Mouse (Mus musculus) right cerebral cortex, postnatal 25 days (tissue): ENCODE data around the gene Ankdd1a.

Source experiments
- DNase-seq: peaks from one replicate; pipeline ENCODE4 v3.0.0; 2022

Ankdd1a gene

GRCm38 (mm10) chr9:65492851-65493250, 27.1 kb downstream of the Ankdd1a start:
- DNase-seq: no peak

DNA sequence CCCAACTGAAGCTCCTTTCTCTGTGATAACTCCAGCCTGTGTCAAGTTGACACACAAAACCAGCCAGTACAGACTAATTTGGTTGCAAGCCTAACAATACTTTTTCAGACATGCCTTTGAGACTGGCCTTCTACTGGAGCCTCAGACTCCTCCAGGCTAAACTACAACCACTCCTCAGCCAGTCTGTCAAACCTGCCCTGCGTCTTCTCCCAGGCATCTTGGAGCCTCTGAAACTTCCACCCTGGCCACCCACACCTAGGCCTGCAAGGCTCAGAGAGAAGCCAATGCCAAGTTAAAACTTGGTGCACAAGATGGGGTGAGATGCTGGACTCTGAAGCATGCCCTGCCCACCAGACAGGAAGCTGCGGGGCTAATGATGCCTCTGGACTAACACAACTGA, 27.6 kb downstream of the Ankdd1a start:
- DNase-seq: no peak

DNA sequence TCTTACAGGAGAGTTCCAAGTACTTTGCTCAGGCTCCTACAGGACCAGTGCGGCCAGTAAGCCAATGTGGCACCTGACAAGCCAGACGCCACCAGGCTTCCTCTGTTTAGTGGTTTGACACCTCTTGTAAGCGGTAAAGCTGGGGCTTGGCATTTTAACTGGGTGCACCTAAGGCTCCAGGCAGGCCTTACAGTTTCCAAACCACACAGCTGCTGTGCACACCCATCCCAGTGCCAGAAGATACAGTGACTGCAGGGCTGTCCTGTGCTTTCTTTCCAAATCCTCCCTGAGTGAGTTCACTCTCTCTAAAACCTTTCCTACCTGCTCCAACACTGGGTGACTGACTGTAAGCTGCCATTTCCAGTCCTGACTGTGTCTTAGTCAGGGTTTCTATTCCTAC, 28.5 kb downstream of the Ankdd1a start:
- no peak for DNase-seq

GRCm38 (mm10) chr9:65480071-65480470, 39.9 kb downstream of the Ankdd1a start:
- no peak for DNase-seq

DNA sequence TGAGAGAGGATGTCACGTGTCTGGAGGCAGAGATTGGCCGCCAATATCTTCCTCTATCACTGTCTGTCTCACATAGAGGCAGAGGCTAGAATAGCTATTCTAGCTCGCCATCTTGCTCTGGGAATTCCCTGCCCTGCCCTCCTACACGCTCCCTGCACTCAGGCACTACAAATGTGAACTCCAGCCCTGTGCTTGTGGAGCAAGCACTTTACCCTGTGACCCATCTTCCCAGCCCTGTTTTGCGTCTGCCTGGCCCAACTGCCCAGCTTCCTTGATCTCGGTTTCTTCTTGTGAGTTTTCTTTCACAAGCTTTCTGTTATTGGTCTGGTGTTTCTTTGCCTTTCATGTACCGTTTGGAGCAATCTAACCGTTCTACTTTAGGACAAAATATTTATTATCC, 40.8 kb downstream of the Ankdd1a start:
- DNase-seq: no peak

DNA sequence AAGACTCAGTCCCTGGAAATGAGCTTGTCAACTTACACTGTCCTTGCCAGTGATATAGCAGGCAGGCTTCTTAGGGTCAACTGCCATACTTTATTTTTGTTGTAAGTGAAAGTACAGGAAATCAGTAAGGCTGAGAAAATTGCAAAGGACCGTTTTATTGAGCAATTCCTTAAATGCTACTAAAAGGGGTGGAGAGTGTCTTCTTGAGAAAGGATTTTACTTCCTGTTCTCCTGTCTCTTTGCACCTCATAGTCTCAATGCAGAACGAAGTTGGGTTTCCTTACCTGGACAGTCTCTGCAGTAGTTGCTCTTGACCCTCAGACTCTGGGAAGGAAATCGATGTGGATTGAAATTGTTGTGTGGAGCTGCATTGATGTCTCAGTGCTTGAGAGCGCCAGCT, 47.2 kb downstream of the Ankdd1a start:
- no peak for DNase-seq

DNA sequence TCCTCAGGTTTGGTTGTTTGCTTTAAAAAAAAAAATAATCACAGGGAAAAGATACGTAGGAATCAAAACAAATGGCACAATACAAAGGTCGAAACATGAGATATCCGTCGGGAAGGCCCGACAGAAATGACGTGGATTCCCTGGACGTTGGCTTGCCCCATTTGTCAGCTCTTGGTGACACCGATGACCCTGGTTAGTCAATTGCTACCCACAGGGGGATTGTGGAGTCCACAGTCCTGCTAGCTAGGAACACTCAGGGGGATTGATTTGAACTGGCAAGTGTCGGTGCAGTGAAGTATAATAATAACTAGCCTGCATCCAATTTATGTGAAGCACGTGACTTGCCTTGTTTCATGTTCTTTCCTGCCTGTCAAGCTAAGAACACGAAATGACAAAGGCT, 52.3 kb downstream of the Ankdd1a start:
- no peak for DNase-seq

- DNase-seq: no peak
These were observed 54.8 kb downstream of the Ankdd1a start for GRCm38 (mm10) chr9:65465241-65465640.

DNA sequence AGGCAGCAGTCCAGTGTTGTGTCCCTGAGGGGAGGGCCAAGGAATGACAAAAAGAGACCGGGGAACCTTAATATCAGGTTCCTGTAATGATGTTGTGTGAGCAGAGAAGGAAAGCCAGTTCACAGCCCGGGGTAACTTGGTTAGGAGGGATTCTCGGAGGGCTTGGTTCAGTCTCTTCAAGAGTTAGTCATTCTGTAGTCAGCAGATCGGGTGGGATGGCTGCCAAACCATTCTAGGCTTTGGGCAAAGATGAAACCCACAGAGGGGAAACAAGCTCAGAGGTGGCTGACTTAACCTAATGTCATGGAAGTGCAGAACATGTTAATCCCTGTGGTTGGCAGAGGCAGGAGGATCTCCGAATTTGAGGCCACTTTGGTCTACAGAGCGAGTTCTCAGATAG, 55.8 kb downstream of the Ankdd1a start:
- no peak for DNase-seq

DNA sequence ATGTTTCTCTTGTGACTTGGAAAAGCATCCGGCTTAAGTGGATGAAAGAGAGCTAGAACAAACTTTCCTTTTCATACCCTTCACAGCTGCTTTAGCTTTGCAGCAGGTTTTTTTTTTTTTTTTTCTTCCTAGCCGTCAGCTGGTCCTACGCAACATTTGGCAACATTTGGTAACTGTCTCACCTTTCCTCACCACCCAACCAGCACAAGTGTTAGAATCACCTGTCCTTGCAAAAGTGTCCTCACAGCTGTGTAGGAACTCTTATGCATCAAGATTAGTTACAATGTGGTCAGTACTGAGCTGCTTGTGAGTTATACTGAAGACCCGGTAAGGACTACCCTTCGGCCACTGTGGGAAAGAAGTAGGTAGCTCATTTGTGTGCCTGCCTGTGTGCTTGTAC, 57.4 kb downstream of the Ankdd1a start:
- DNase-seq: no peak

DNA sequence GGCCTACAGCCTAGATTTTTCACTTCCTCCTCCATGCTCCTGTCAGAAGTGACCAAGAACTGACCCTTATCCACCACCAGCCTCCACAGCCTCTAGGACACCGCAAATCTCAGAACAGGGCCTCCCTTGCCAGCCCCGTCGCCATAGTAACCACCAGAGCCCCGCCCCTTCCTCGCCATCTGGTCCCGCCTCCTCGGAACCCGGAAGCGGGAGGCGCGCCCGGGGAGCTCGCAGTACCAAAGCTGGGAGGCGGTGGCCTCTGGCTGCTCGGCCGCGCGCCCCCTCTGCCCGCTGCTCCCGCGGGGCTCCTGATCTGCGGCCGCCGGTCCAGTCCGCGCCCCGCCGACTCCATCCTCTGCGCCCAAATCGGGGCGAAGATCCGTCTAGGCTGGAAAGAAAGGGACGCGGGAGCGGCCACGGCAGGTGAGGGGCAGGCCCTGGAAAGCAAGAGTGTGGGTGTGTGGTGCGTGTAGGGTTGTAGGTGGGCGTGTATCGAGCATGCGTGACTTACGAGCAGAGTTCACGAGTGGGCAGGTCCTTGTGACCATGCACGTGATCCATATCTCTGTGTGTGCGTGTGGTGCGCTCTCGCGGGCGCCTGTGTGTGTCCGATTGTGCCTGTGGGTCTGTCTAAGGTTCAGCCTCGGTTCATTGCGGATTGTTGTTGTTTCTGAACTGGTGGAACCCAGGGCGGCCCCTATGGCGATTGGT, 59.1 kb downstream of the Ankdd1a start, which contains the start of gene Spg21:
TSS of gene Spg21 (plus strand) at position 216 of the 711 bp plus-strand sequence.
- DNase-seq: peak; percentile 94

DNA sequence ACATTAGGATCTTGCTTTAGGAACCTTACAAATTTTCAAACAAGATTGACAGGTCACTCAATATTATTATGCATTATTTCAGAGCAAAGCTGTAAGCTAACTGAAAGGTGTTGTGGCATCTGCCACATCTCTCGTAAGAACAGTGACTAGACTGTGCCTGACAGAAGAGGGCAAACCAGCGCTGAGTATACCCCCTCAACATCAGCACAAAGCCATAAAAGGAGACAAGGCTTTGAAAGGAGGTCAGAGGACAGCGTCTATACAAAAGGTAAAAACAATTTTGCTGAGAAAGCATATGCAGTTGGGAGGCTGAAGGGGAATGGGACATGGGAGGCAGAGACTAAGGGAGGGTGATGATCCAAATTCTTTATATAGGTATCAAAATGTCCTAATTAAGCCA, 59.8 kb downstream of the Ankdd1a start:
- no peak for DNase-seq

GRCm38 (mm10) chr9:65458975-65459374, 61.0 kb downstream of the Ankdd1a start:
- DNase-seq: no peak

DNA sequence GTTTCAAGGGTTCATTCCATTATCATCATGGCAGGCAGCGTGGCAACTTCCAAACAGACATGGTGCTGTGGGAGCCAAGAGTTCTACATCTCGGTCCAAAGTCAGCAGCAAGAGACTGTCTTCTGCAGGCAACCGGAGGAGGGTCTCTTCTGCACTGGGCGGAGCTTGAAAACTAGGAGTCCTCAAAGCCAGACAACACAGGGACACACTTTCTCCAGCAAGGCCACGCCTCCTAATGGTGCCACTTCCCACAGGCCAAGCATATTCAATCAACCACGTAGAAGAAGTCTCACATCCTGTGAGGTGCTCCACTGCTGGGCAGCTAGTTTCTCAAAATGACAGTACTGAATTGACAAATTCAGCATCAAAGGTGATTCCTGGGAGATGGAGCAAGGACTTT, 72.0 kb downstream of the Ankdd1a start:
- no peak for DNase-seq

- no peak for DNase-seq
These were observed 75.3 kb downstream of the Ankdd1a start for GRCm38 (mm10) chr9:65444692-65445091.
